Mouse (Mus musculus) embryonic facial prominence, embryonic 14.5 days (tissue): ENCODE results near the gene Gpr180. TPM values are rescaled to one million over a fixed set of nuclear protein-coding genes. Genes with fewer than 3 reads are reported as not detected.

Experiments
- ATAC-seq: fragments of 200-750 bp; cut with Nextera tagmentation; 2 replicates; pipeline ENCODE4 v1.8.0; 2017; ENCODE audit warnings: low read depth, moderate number of reproducible peaks, moderate TSS enrichment
- DNase-seq: peaks from one replicate; pipeline ENCODE4 v3.0.0-alpha.2; 2015; ENCODE audit warnings: low spot score
- H3K27ac ChIP-seq: fragments of 300-500 bp; sonication (generic); replicated peaks from 2 replicates; pipeline ENCODE4 v1.5.1; 2014; ENCODE audit warnings: low read depth, mild to moderate bottlenecking, low read length, moderate library complexity
- H3K27me3 ChIP-seq: fragments of 300-500 bp; sonication (generic); replicated peaks from 2 replicates; pipeline ENCODE4 v1.6.1; 2014; ENCODE audit warnings: low read length; ENCODE audit not compliant: control insufficient read depth, insufficient read depth
- H3K36me3 ChIP-seq: fragments of 300-500 bp; sonication (generic); 2 replicates; pipeline ENCODE4 v1.6.1; 2014; ENCODE audit warnings: low read length, mixed read lengths; ENCODE audit not compliant: control insufficient read depth, insufficient read depth
- H3K4me1 ChIP-seq: fragments of 300-500 bp; sonication (generic); 2 replicates; pipeline ENCODE4 v1.6.1; 2014; ENCODE audit warnings: antibody characterized with exemption, low read length; ENCODE audit not compliant: control insufficient read depth, insufficient read depth
- H3K4me2 ChIP-seq: fragments of 300-500 bp; sonication (generic); 2 replicates; pipeline ENCODE4 v1.6.1; 2014; ENCODE audit warnings: low read depth, mild to moderate bottlenecking, low read length, moderate library complexity, mixed read lengths
- H3K4me3 ChIP-seq: fragments of 300-500 bp; sonication (generic); 2 replicates; pipeline ENCODE4 v1.5.1; 2014; ENCODE audit warnings: low read depth, mild to moderate bottlenecking, low read length
- H3K9ac ChIP-seq: fragments of 300-500 bp; sonication (generic); 2 replicates; pipeline ENCODE4 v1.6.1; 2014; ENCODE audit warnings: low read depth, mild to moderate bottlenecking, low read length, moderate library complexity, mixed read lengths
- H3K9me3 ChIP-seq: fragments of 300-500 bp; sonication (generic); 2 replicates; pipeline ENCODE4 v1.6.1; 2016; ENCODE audit warnings: low read length; ENCODE audit not compliant: control insufficient read depth
- whole genome bisulfite sequencing: fragments of 180-500 bp; shearing (Covaris S2); extraction: QIAGEN DNeasy Blood & Tissue Kit; methylation state at CpG from one replicate; pipeline ENCODE4 v1.1.7; 2014; 5-methylcytosine and 5-hydroxymethylcytosine counted together
- polyA plus RNA-seq: library from polyadenylated mRNA; unstranded; fragments of >200 nt; fragmentation: Nextera tagmentation; extraction: Ambion mirVana; gene quantifications from 2 replicates; pipeline ENCODE4 v1.2.1, GENCODE M21; 2014

The Gpr180 gene
- polyA plus RNA-seq, 1 experiment from 2014 or later, result 91.1 TPM

DNA sequence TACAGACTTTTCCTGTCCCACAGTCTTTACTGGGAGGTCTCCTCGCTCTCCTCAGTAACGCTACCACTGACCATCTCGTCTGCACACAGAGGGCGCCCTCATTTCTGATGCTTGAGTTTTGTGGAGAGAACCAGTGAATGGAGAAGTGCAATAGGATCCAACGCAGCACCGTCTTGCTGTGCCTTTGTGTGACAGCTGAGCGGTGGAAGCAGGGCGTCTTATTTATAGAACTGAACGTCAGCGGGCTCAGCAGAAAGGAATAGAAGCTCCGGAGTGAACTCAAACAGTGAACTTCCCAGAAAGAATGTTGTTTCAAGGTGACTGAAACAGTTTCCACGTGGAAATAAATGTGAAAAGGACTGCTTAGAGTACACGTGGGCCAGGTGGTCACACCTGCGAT lies 25.7 kb downstream of the Gpr180 start:
- no peak overlapping the region for H3K27ac ChIP-seq
- H3K27me3 ChIP-seq, result no peaks in the 10 kb centered on the region
- DNase-seq (no peak), ATAC-seq (no peak)
- H3K9me3 ChIP-seq, result no peaks in the 10 kb centered on the region
- H3K9ac ChIP-seq, result no peak overlapping the region
- 76% methylated on average over 14 of the region's 14 CpGs for WGBS
- no peak overlapping the region for H3K4me2 ChIP-seq
- H3K4me1 ChIP-seq, result no peaks in the 10 kb centered on the region
- H3K36me3 ChIP-seq, result peaks cover 66% of the 10 kb centered on the region
- H3K4me3 ChIP-seq, result no peak overlapping the region

DNA sequence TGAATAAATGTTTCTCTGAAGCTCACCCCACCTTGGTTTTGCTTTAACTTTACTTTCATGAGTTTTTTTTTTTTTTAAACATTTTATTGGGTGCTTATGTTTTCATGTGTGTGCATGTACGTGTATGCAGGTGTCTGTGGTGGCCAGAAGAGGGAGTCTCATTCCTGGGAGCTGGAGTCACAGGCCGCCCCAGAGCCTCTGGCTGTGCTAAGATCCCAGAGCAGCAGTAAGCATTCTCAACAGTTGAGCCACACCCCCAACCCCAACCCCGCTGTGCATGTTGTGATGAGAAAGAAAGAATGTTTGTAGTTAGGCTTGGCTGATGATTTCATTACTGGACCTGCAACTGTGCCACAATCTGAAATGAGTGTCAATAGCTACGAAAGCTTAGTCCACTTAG lies 31.8 kb downstream of the Gpr180 start:
- ATAC-seq (no peak), DNase-seq (no peak)
- WGBS, result 99% methylated on average over 4 of the region's 4 CpGs
- Histone ChIP-seq H3K36me3 (peaks cover 24% of the 10 kb centered on the region), H3K27ac (no peak overlapping the region), H3K27me3 (no peaks in the 10 kb centered on the region), H3K9me3 (no peaks in the 10 kb centered on the region), H3K4me1 (no peaks in the 10 kb centered on the region), H3K4me2 (no peak overlapping the region), H3K9ac (no peak overlapping the region), H3K4me3 (no peak overlapping the region)

DNA sequence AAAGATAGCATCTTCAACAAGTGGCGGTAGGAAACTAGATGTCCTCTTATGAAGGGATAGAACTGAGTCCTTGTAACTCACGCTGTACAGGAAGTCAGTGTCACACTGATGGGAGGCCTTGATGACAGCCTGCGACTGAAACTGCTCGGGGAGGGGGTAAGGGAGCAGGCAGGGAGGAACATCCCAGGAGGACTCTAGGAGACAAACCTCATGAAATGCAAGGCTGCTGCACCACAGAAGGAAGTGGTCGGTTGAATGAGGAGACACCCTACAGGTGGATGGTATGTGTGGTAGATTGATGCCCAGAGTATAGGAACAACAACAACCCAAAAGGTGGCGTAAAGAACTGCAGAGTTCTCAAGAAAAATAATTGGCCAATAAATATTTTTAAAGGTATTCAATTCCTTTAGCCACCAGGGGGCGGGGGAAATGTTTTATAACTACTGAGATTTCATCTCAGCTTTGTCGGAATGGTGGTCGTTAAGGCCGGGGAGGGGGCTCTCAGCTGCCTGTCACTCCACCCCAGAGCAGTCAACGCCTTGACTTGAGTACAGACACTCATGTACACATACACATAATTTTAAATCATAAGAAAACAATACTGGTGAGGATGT lies 36.7 kb downstream of the Gpr180 start:
- ATAC-seq, result no peak
- 65% methylated on average over 11 of the region's 11 CpGs for WGBS

DNA sequence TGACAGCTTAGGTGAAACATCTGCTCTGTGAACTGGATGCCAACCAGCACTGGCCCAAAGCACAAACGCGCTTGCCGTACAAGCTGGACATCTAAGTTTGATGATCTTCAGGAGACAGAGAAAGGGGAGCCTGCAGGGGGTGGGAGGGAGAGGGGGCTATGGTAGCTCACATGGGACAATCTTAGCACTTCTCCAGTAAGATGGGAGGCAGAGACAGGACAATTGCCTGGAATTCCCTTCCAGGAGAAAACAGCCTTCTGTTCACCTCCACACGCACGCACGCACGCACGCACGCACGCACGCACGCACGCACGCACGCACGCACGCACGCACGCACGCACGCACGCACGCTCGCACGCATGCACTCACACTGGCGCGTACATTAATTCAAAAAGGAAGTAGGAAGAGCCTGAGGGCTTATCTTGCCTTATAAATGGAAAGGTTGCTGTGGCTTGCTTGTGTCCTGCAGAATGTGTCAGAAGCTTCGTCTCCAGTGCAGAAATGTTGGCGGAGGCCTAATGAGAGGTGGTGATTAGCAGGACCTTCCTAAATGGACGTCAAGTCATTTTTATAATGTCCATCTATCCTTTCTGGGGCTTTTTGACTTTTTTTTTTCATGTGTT lies 38.2 kb downstream of the Gpr180 start:
- 89% methylated on average over 30 of the region's 30 CpGs for WGBS
- no peaks in the 10 kb centered on the region for H3K9me3 ChIP-seq
- no peak overlapping the region for H3K27ac ChIP-seq
- H3K9ac ChIP-seq, result no peak overlapping the region
- no peak overlapping the region for H3K4me2 ChIP-seq
- H3K36me3 ChIP-seq, result no peaks in the 10 kb centered on the region
- H3K4me3 ChIP-seq, result no peak overlapping the region
- no peaks in the 10 kb centered on the region for H3K4me1 ChIP-seq
- no peaks in the 10 kb centered on the region for H3K27me3 ChIP-seq
- no peak for DNase-seq
- no peak for ATAC-seq

More for the DNA sequence above, 36.7 kb downstream of the Gpr180 start:
- DNase-seq, result no peak
- no peak overlapping the region for H3K4me3 ChIP-seq
- no peaks in the 10 kb centered on the region for H3K27me3 ChIP-seq
- no peak overlapping the region for H3K4me2 ChIP-seq
- no peaks in the 10 kb centered on the region for H3K9me3 ChIP-seq
- H3K9ac ChIP-seq, result no peak overlapping the region
- H3K4me1 ChIP-seq, result no peaks in the 10 kb centered on the region
- peaks cover 12% of the 10 kb centered on the region for H3K36me3 ChIP-seq
- H3K27ac ChIP-seq, result no peak overlapping the region

DNA sequence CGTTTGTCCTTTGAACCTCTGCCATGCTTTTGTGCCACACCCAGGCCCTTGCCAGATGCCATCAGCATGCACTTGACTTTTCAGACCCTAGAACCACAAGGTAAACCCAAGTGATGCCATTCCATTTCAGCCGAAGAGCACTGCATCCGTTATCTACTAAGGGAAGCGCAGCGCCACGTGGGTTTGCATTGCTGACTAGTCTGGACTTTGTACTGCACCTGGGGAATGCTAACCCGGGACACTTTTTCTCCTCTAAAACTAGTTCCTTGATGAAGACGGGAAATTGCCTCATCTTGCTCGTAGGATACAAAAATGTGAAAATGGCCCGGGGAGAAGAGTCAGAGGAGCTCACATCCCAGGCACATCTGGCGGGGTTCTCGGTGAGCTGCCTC lies 38.7 kb downstream of the Gpr180 start:
- Histone ChIP-seq H3K9me3 (no peaks in the 10 kb centered on the region), H3K4me1 (no peaks in the 10 kb centered on the region), H3K4me3 (no peak overlapping the region), H3K36me3 (no peaks in the 10 kb centered on the region), H3K4me2 (no peak overlapping the region), H3K9ac (no peak overlapping the region), H3K27me3 (no peaks in the 10 kb centered on the region), H3K27ac (no peak overlapping the region)
- DNase-seq (no peak), ATAC-seq (no peak)
- WGBS, result 71% methylated on average over 12 of the region's 12 CpGs

DNA sequence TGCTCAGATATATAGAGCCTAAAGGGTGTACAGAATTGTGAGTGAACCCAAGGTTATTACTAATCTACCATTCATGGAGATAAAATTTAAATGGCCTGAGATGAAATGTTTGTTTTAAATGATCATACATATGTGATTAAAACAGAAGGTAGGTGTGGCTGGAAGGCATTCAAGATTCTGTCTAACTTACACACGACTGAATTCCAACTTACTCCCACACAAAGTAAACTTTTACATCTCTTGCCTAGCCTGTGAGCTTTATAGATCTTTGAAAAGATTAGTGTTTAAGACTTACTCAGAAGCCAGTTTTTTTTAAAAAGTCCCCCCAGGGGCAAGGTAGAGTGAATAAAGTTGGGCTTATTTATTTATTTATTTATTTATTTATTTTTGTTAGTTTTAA lies 42.3 kb downstream of the Gpr180 start:
- H3K9me3 ChIP-seq, result no peaks in the 10 kb centered on the region
- H3K4me3 ChIP-seq, result no peak overlapping the region
- H3K36me3 ChIP-seq, result no peaks in the 10 kb centered on the region
- 45% methylated on average over 1 of the region's 1 CpGs for WGBS
- ATAC-seq, result no peak
- no peak overlapping the region for H3K4me2 ChIP-seq
- no peak overlapping the region for H3K27ac ChIP-seq
- H3K27me3 ChIP-seq, result no peaks in the 10 kb centered on the region
- no peaks in the 10 kb centered on the region for H3K4me1 ChIP-seq
- no peak overlapping the region for H3K9ac ChIP-seq
- no peak for DNase-seq

DNA sequence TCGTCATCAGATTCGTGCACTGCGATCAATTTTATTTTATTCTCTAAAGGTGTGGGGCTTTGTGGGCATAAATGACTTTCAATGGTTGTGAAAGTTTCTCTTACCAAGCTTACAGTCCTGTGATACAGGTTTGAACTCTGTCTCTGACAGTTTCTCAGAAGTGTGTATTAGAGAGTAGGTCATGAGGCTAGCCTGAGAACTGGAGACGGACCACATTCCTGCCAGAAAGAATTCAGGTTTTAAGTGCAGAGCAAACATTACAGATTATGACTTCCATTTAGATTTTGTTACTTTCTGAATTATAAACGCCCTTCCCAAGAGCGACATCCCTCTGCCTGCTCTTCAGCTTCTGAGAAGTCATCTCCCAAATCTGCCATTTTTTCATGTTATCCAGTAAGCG lies 42.7 kb downstream of the Gpr180 start:
- 38% methylated on average over 7 of the region's 7 CpGs for WGBS
- H3K9me3 ChIP-seq, result no peaks in the 10 kb centered on the region
- H3K27ac ChIP-seq, result peak overlapping the region; percentile 76
- H3K4me2 ChIP-seq, result peak overlapping the region; percentile 69
- no peak for DNase-seq
- no peaks in the 10 kb centered on the region for H3K36me3 ChIP-seq
- no peaks in the 10 kb centered on the region for H3K4me1 ChIP-seq
- no peaks in the 10 kb centered on the region for H3K27me3 ChIP-seq
- peak overlapping the region; percentile 51 for H3K4me3 ChIP-seq
- ATAC-seq, result 0 out of 2 replicates have a peak, but pooled peaks have one; percentile 31
- peak overlapping the region; percentile 67 for H3K9ac ChIP-seq

DNA sequence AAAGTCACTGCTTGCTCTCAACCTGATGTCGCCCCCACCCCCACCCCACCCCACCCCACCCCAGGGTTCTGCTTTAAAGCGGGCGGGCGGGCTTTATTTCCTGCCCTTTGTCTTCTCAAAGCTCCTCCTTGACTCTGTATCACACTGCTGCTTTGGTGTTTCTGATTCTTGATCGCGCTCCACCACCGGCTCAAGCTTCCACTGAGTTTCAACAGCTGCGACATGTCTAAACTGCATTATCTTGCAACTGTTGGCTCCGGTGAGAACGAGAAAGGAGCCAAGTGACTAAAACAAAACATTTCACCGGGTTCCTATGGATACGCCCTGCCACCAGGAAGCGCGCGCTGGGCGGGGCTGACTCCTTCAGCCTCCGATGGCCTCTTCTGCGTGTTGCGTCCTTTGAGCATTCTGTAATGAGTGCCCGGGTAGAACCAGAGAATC lies 43.2 kb downstream of the Gpr180 start:
- WGBS, result 1% methylated on average over 20 of the region's 20 CpGs
- Histone ChIP-seq H3K9me3 (no peaks in the 10 kb centered on the region), H3K4me2 (peak overlapping the region; percentile 69), H3K27me3 (no peaks in the 10 kb centered on the region), H3K36me3 (no peaks in the 10 kb centered on the region), H3K4me1 (no peaks in the 10 kb centered on the region), H3K9ac (peak overlapping the region; percentile 67), H3K4me3 (peak overlapping the region; percentile 51), H3K27ac (peak overlapping the region; percentile 76)
- peak; percentile 90 for ATAC-seq
- DNase-seq, result peak; percentile 78

DNA sequence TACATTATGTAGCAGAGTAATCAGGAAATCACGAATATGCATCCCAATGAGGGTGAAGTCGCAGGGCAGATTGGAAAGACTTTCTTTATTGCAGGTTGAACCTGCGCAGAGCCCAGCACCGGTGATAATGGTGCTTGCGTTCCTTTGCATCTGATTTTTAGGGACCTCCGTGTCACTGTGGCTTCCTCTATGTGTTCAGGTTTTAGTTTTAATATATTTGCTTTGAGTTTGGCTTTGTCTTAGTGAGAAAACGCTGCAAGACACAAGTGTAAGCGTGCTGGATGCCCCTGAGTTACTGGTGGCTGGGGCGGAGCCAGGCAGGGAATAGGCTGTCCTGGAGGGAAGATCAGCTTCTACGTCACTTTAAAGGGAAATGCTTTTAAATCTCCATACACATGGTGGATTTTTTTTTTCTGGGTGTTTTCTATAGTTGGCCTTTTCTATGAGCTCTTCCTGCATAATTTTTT lies 43.8 kb downstream of the Gpr180 start:
- H3K36me3 ChIP-seq, result no peaks in the 10 kb centered on the region
- H3K9me3 ChIP-seq, result no peaks in the 10 kb centered on the region
- peak; percentile 77 for DNase-seq
- H3K27me3 ChIP-seq, result no peaks in the 10 kb centered on the region
- peak overlapping the region; percentile 67 for H3K9ac ChIP-seq
- 4% methylated on average over 10 of the region's 10 CpGs for WGBS
- peak overlapping the region; percentile 76 for H3K27ac ChIP-seq
- H3K4me2 ChIP-seq, result peak overlapping the region; percentile 69
- peak; percentile 77 for ATAC-seq
- H3K4me1 ChIP-seq, result no peaks in the 10 kb centered on the region
- peak overlapping the region; percentile 51 for H3K4me3 ChIP-seq
